Mouse (Mus musculus) liver, adult 2 months (tissue): ENCODE measurements at regions not wholly inside any gene's neighbourhood (a gene's known extent, or its start where the extent isn't known, plus 50 kb on each side); places are given as distances from the start of the nearest gene placed in this dataset.

Source experiments
- DNase-seq: peaks from one replicate; pipeline ENCODE4 v3.0.0-alpha.2; 2011; ENCODE audit warnings: low read depth, low spot score; ENCODE audit errors: extremely low read depth
- H3K27ac ChIP-seq: fragments of 200-500 bp; replicated peaks from 2 replicates; pipeline ENCODE4 v1.5.1; 2012; ENCODE audit warnings: low read depth, mild to moderate bottlenecking, control low read depth, inconsistent platforms, low read length; ENCODE audit not compliant: insufficient read depth
- H3K27me3 ChIP-seq: fragments of 200-500 bp; 2 replicates; pipeline ENCODE4 v1.6.1; 2012; ENCODE audit warnings: mild to moderate bottlenecking, moderate library complexity, low read length, inconsistent platforms; ENCODE audit not compliant: control insufficient read depth, insufficient read depth
- H3K36me3 ChIP-seq: fragments of 200-500 bp; 2 replicates; pipeline ENCODE4 v1.6.1; 2012; ENCODE audit warnings: low read length, inconsistent platforms; ENCODE audit not compliant: control insufficient read depth, insufficient read depth
- H3K4me1 ChIP-seq: fragments of 200-500 bp; 2 replicates; pipeline ENCODE4 v1.6.1; 2011; ENCODE audit warnings: low read length; ENCODE audit not compliant: control insufficient read depth, insufficient read depth
- H3K4me3 ChIP-seq: fragments of 200-500 bp; 2 replicates; pipeline ENCODE4 v1.5.1; 2011; ENCODE audit warnings: low read depth, mild to moderate bottlenecking, control low read depth, low read length, moderate library complexity; ENCODE audit not compliant: insufficient read depth
- H3K79me2 ChIP-seq: fragments of 200-500 bp; 2 replicates; pipeline ENCODE4 v1.6.1; 2012; ENCODE audit warnings: inconsistent platforms, mild to moderate bottlenecking, low read length, moderate library complexity; ENCODE audit not compliant: control insufficient read depth, insufficient read depth
- H3K9ac ChIP-seq: fragments of 200-500 bp; 2 replicates; pipeline ENCODE4 v1.6.1; 2012; ENCODE audit warnings: low read depth, mild to moderate bottlenecking, control low read depth, inconsistent platforms, low read length
- CTCF ChIP-seq: fragments of 200-500 bp; IDR thresholded peaks from 2 replicates; pipeline ENCODE4 v1.5.1; 2011; ENCODE audit warnings: low read depth, low read length, control low read depth
- POLR2A ChIP-seq: fragments of 200-500 bp; IDR thresholded peaks from 2 replicates; pipeline ENCODE4 v1.6.1; 2011; ENCODE audit warnings: low read length, control low read depth; ENCODE audit not compliant: insufficient read depth; ENCODE audit errors: extremely low read depth
- WGBS: fragments of 180-500 bp; shearing (Covaris S2); methylation state at CpG from one replicate; pipeline ENCODE4 v1.1.7; 2018; 5-methylcytosine and 5-hydroxymethylcytosine counted together

DNA sequence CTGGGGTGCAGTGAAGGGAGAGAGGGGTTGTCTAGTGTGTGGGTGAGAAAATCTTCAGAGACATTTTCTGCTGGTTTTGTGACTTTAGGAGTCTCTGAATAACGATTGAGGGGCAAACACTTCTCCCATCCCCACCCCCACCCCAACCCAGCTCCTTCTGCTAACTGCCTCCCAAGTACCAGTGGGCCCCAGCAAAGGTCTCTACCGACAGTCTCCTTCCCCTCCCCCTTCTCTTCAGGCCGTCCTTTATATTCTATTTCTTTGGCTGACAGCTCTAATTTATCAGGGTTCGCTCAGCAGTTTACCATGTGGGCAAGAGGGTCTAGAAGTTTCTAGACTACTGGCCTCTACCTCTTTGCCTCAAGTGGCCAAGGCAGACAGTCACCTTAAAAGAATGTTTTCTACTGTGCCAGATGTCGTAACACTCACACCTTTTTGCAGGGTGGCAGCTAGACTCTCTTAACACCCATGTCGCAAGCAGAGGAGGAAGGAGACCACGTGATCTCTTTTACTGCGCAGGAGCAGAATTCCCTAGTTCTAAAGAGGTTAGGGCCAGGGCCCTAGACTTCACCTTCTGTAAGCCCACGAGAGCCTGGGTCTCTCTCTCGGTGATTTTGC, 66.8 kb upstream of the Serp2 start:
- H3K36me3 ChIP-seq, result no peaks in the 10 kb centered on the region
- no peak overlapping the region for H3K9ac ChIP-seq
- WGBS, result 47% methylated on average over 10 of the region's 10 CpGs
- H3K27ac ChIP-seq, result no peak overlapping the region
- H3K79me2 ChIP-seq, result no peaks in the 10 kb centered on the region
- TF ChIP-seq CTCF (no peak), POLR2A (no peak)
- H3K4me1 ChIP-seq, result no peaks in the 10 kb centered on the region
- H3K27me3 ChIP-seq, result no peaks in the 10 kb centered on the region
- H3K4me3 ChIP-seq, result no peak overlapping the region
- DNase-seq, result peak; percentile 76

DNA sequence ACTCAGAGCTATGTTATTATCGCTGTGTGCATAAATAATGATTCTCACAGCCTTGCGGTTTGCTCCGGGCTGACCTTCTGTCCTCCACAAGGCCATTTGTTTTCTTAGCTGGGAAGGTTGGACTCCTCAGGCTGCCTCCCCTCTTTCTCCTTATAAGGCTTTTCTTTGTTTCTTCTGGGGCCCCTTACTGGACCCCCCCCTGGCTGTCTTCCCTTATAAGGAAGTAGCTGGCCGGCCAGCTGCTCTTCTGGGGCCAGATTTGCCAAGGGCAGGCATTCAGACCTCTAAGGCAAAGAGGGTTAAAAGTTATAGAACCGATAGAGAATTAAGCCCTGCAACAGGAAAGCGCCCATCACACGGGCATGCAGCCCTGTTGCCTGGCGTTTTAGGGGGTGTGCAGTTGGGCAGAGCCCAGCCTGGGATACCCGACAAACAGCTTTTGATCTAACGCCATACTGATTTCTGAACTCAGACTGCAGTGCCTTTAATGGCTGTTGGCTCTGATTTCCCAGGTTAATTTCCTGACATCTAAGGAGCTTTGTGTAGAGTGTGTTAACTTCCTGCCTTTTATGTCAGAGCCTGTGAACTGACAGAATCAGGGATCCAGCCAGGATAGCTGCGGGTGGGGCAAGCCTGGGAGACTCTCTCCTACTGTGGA, 66.1 kb upstream of the Serp2 start:
- H3K4me3 ChIP-seq, result no peak overlapping the region
- H3K9ac ChIP-seq, result no peak overlapping the region
- 64% methylated on average over 11 of the region's 11 CpGs for WGBS
- no peaks in the 10 kb centered on the region for H3K27me3 ChIP-seq
- no peaks in the 10 kb centered on the region for H3K36me3 ChIP-seq
- H3K79me2 ChIP-seq, result no peaks in the 10 kb centered on the region
- H3K27ac ChIP-seq, result no peak overlapping the region
- no peak for DNase-seq
- no peaks in the 10 kb centered on the region for H3K4me1 ChIP-seq
- no peak for TF ChIP-seq POLR2A
- no peak for TF ChIP-seq CTCF

- Histone ChIP-seq H3K79me2 (no peaks in the 10 kb centered on the region), H3K4me1 (peaks cover 9% of the 10 kb centered on the region), H3K27ac (no peak overlapping the region), H3K27me3 (no peaks in the 10 kb centered on the region), H3K9ac (no peak overlapping the region), H3K4me3 (no peak overlapping the region), H3K36me3 (no peaks in the 10 kb centered on the region)
- TF ChIP-seq POLR2A (no peak), CTCF (no peak)
- WGBS, result 71% methylated on average over 7 of the region's 7 CpGs
- DNase-seq, result no peak
These were observed 62.3 kb upstream of the Serp2 start for GRCm38 (mm10) chr14:76619038-76619409.

GRCm38 (mm10) chr14:76618331-76619037, 61.8 kb upstream of the Serp2 start:
- no peaks in the 10 kb centered on the region for H3K36me3 ChIP-seq
- H3K79me2 ChIP-seq, result no peaks in the 10 kb centered on the region
- WGBS, result 89% methylated on average over 14 of the region's 14 CpGs
- no peak overlapping the region for H3K9ac ChIP-seq
- H3K4me1 ChIP-seq, result peaks cover 9% of the 10 kb centered on the region
- no peak for DNase-seq
- no peaks in the 10 kb centered on the region for H3K27me3 ChIP-seq
- no peak overlapping the region for H3K27ac ChIP-seq
- no peak for TF ChIP-seq POLR2A
- TF ChIP-seq CTCF, result no peak
- H3K4me3 ChIP-seq, result no peak overlapping the region

GRCm38 (mm10) chr14:76617889-76618288, 61.2 kb upstream of the Serp2 start:
- no peak overlapping the region for H3K4me3 ChIP-seq
- H3K36me3 ChIP-seq, result no peaks in the 10 kb centered on the region
- no peak for DNase-seq
- H3K27me3 ChIP-seq, result no peaks in the 10 kb centered on the region
- H3K9ac ChIP-seq, result no peak overlapping the region
- 96% methylated on average over 1 of the region's 1 CpGs for WGBS
- no peak overlapping the region for H3K27ac ChIP-seq
- H3K79me2 ChIP-seq, result no peaks in the 10 kb centered on the region
- H3K4me1 ChIP-seq, result peaks cover 9% of the 10 kb centered on the region
- TF ChIP-seq POLR2A (no peak), CTCF (no peak)

- no peak overlapping the region for H3K4me3 ChIP-seq
- WGBS, result 84% methylated on average over 11 of the region's 11 CpGs
- TF ChIP-seq CTCF (no peak), POLR2A (no peak)
- no peaks in the 10 kb centered on the region for H3K36me3 ChIP-seq
- no peaks in the 10 kb centered on the region for H3K79me2 ChIP-seq
- H3K27ac ChIP-seq, result no peak overlapping the region
- H3K4me1 ChIP-seq, result peaks cover 9% of the 10 kb centered on the region
- no peak overlapping the region for H3K9ac ChIP-seq
- H3K27me3 ChIP-seq, result no peaks in the 10 kb centered on the region
- DNase-seq, result no peak
These were observed 60.8 kb upstream of the Serp2 start for GRCm38 (mm10) chr14:76617447-76617846.
